Mouse (Mus musculus): Measurements from ENCODE around the gene Adcy6. TPM values are rescaled to one million over a fixed set of nuclear protein-coding genes. Genes with fewer than 3 reads are reported as not detected.
A peak's percentile ranks its signal among the peaks of the same experiment; 100 is the strongest.

Gene Adcy6
- polyA plus RNA-seq, 1 experiment from 2014 or later: 46.7 TPM

GRCm38 (mm10) chr15:98636517-98636916 lies 26.6 kb upstream of the Adcy6 start:
- Histone ChIP-seq H3K4me1 (replicated peaks) (peaks cover 41% of the 10 kb centered on the region), H3K4me3 (no peak overlapping the region), H3K36me3 (peaks cover 9% of the 10 kb centered on the region; the same call in 1 of the 2 replicates), H3K27ac (ENCODE audit: poor library complexity, severe bottlenecking) (no peak overlapping the region), H3K9ac (no peak overlapping the region), H3K4me2 (peak overlapping the region; percentile 81; the same call in 1 of the 2 replicates), H3K9me3 (replicated peaks) (no peaks in the 10 kb centered on the region), H3K27me3 (replicated peaks) (peaks cover 62% of the 10 kb centered on the region)
- no peak for ATAC-seq (ENCODE audit: insufficient number of reproducible peaks, low FRiP score)
- 51% methylated on average over 5 of the region's 5 CpGs for WGBS

- Histone ChIP-seq H3K4me3 (peak overlapping the region; percentile 76), H3K27me3 (replicated peaks) (peaks cover 74% of the 10 kb centered on the region), H3K36me3 (0 out of 2 replicates have a peak, but pooled peaks cover 2% of the 10 kb centered on the region), H3K4me1 (replicated peaks) (peaks cover 44% of the 10 kb centered on the region), H3K9me3 (replicated peaks) (no peaks in the 10 kb centered on the region), H3K9ac (peak overlapping the region; percentile 80), H3K27ac (ENCODE audit: poor library complexity, severe bottlenecking) (no peak overlapping the region), H3K4me2 (peak overlapping the region; percentile 81)
- ATAC-seq (ENCODE audit: insufficient number of reproducible peaks, low FRiP score): no peak
- 2% methylated on average over 21 of the region's 21 CpGs for WGBS
Observed at GRCm38 (mm10) chr15:98635291-98635841, 25.5 kb upstream of the Adcy6 start.

- H3K9ac ChIP-seq: peak overlapping the region; percentile 80
- no peaks in the 10 kb centered on the region for H3K36me3 ChIP-seq
- H3K27me3 ChIP-seq (replicated peaks): peaks cover 78% of the 10 kb centered on the region
- peak overlapping the region; percentile 76 for H3K4me3 ChIP-seq
- H3K9me3 ChIP-seq (replicated peaks): no peaks in the 10 kb centered on the region
- peak overlapping the region; percentile 81 for H3K4me2 ChIP-seq
- H3K4me1 ChIP-seq (replicated peaks): peaks cover 45% of the 10 kb centered on the region
- no peak overlapping the region; the same call in 1 of the 2 replicates for H3K27ac ChIP-seq (ENCODE audit: poor library complexity, severe bottlenecking)
- peak; percentile 54 for ATAC-seq (ENCODE audit: insufficient number of reproducible peaks, low FRiP score)
- 1% methylated on average over 52 of the region's 65 CpGs for WGBS
Observed at GRCm38 (mm10) chr15:98634541-98635081, 24.7 kb upstream of the Adcy6 start.

GRCm38 (mm10) chr15:98633822-98634470 lies 24.1 kb upstream of the Adcy6 start:
- peak overlapping the region; percentile 81 for H3K4me2 ChIP-seq
- peak overlapping the region; percentile 80 for H3K9ac ChIP-seq
- H3K27me3 ChIP-seq (replicated peaks): peaks cover 76% of the 10 kb centered on the region
- H3K36me3 ChIP-seq: no peaks in the 10 kb centered on the region
- no peak overlapping the region for H3K27ac ChIP-seq (ENCODE audit: poor library complexity, severe bottlenecking)
- WGBS: 2% methylated on average over 25 of the region's 25 CpGs
- H3K4me3 ChIP-seq: peak overlapping the region; percentile 76
- H3K4me1 ChIP-seq (replicated peaks): peaks cover 51% of the 10 kb centered on the region
- no peaks in the 10 kb centered on the region for H3K9me3 ChIP-seq (replicated peaks)
- no peak for ATAC-seq (ENCODE audit: insufficient number of reproducible peaks, low FRiP score)

GRCm38 (mm10) chr15:98632921-98633320 lies 23.0 kb upstream of the Adcy6 start:
- H3K27me3 ChIP-seq (replicated peaks): peaks cover 80% of the 10 kb centered on the region
- peak overlapping the region; percentile 81 for H3K4me2 ChIP-seq
- WGBS: 5% methylated on average over 4 of the region's 4 CpGs
- H3K4me3 ChIP-seq: peak overlapping the region; percentile 76
- no peak for ATAC-seq (ENCODE audit: insufficient number of reproducible peaks, low FRiP score)
- no peak overlapping the region for H3K27ac ChIP-seq (ENCODE audit: poor library complexity, severe bottlenecking)
- peaks cover 57% of the 10 kb centered on the region for H3K4me1 ChIP-seq (replicated peaks)
- H3K9ac ChIP-seq: no peak overlapping the region
- H3K9me3 ChIP-seq (replicated peaks): no peaks in the 10 kb centered on the region
- no peaks in the 10 kb centered on the region for H3K36me3 ChIP-seq

GRCm38 (mm10) chr15:98632107-98632744 lies 22.4 kb upstream of the Adcy6 start:
- peak overlapping the region; percentile 76 for H3K4me3 ChIP-seq

GRCm38 (mm10) chr15:98631493-98631892 lies 21.6 kb upstream of the Adcy6 start:
- H3K9me3 ChIP-seq (replicated peaks): no peaks in the 10 kb centered on the region
- peaks cover 58% of the 10 kb centered on the region for H3K4me1 ChIP-seq (replicated peaks)
- ATAC-seq (ENCODE audit: insufficient number of reproducible peaks, low FRiP score): 0 out of 2 replicates have a peak, but pooled peaks have one; percentile 9
- H3K27me3 ChIP-seq (replicated peaks): peaks cover 74% of the 10 kb centered on the region
- H3K4me2 ChIP-seq: peak overlapping the region; percentile 81
- 0 out of 2 replicates have a peak overlapping the region, but pooled peaks have one; percentile 55 for H3K9ac ChIP-seq
- H3K4me3 ChIP-seq: peak overlapping the region; percentile 76
- under 1% methylated on average over 18 of the region's 18 CpGs for WGBS
- H3K36me3 ChIP-seq: no peaks in the 10 kb centered on the region
- no peak overlapping the region for H3K27ac ChIP-seq (ENCODE audit: poor library complexity, severe bottlenecking)

More at GRCm38 (mm10) chr15:98632107-98632744, 22.4 kb upstream of the Adcy6 start:
- H3K27me3 ChIP-seq (replicated peaks): peaks cover 76% of the 10 kb centered on the region
- peak overlapping the region; percentile 55 for H3K9ac ChIP-seq
- no peak overlapping the region for H3K27ac ChIP-seq (ENCODE audit: poor library complexity, severe bottlenecking)
- H3K9me3 ChIP-seq (replicated peaks): no peaks in the 10 kb centered on the region
- H3K4me2 ChIP-seq: peak overlapping the region; percentile 81
- no peaks in the 10 kb centered on the region for H3K36me3 ChIP-seq
- under 1% methylated on average over 25 of the region's 25 CpGs for WGBS
- peaks cover 57% of the 10 kb centered on the region for H3K4me1 ChIP-seq (replicated peaks)
- ATAC-seq (ENCODE audit: insufficient number of reproducible peaks, low FRiP score): peak; percentile 46; the same call in 1 of the 2 replicates

- Histone ChIP-seq H3K9me3 (replicated peaks) (no peaks in the 10 kb centered on the region), H3K4me1 (replicated peaks) (peaks cover 59% of the 10 kb centered on the region), H3K27me3 (replicated peaks) (peaks cover 65% of the 10 kb centered on the region), H3K9ac (0 out of 2 replicates have a peak within 1 kb of the TSS, but pooled peaks have one; percentile 55), H3K4me3 (peak within 1 kb of the TSS; percentile 76), H3K27ac (ENCODE audit: poor library complexity, severe bottlenecking) (no peak within 1 kb of the TSS), H3K4me2 (peak within 1 kb of the TSS; percentile 81), H3K36me3 (no peaks in the 10 kb centered on the region)
- 36% methylated on average over 4 of the region's 4 CpGs for WGBS
- ATAC-seq (ENCODE audit: insufficient number of reproducible peaks, low FRiP score): no peak
Observed at GRCm38 (mm10) chr15:98630540-98630939, 20.7 kb upstream of the Adcy6 start, which contains the start of gene Cacnb3. Cacnb3 (plus strand) TSS chr15:98630840.

GRCm38 (mm10) chr15:98629464-98629863 lies 19.6 kb upstream of the Adcy6 start:
- Histone ChIP-seq H3K36me3 (no peaks in the 10 kb centered on the region), H3K9ac (no peak overlapping the region), H3K9me3 (replicated peaks) (no peaks in the 10 kb centered on the region), H3K4me1 (replicated peaks) (peaks cover 53% of the 10 kb centered on the region), H3K4me3 (no peak overlapping the region), H3K4me2 (peak overlapping the region; percentile 64), H3K27me3 (replicated peaks) (peaks cover 61% of the 10 kb centered on the region), H3K27ac (ENCODE audit: poor library complexity, severe bottlenecking) (no peak overlapping the region)
- ATAC-seq (ENCODE audit: insufficient number of reproducible peaks, low FRiP score): no peak
- WGBS: 31% methylated on average over 6 of the region's 6 CpGs

- H3K9me3 ChIP-seq (replicated peaks): 0 out of 2 replicates have a peak, but pooled peaks cover 3% of the 10 kb centered on the region
- peak overlapping the region; percentile 50; the same call in 1 of the 2 replicates for H3K9ac ChIP-seq
- 0 out of 2 replicates have a peak overlapping the region, but pooled peaks have one; percentile 9 for H3K27ac ChIP-seq (ENCODE audit: poor library complexity, severe bottlenecking)
- ATAC-seq (ENCODE audit: insufficient number of reproducible peaks, low FRiP score): no peak
- H3K4me3 ChIP-seq: peak overlapping the region; percentile 18
- peak overlapping the region; percentile 64 for H3K4me2 ChIP-seq
- no peaks in the 10 kb centered on the region for H3K36me3 ChIP-seq
- WGBS: 12% methylated on average over 20 of the region's 20 CpGs
- peaks cover 53% of the 10 kb centered on the region for H3K27me3 ChIP-seq (replicated peaks)
- peaks cover 46% of the 10 kb centered on the region for H3K4me1 ChIP-seq (replicated peaks)
Observed at GRCm38 (mm10) chr15:98628589-98629254, 18.8 kb upstream of the Adcy6 start.

Data from heart, embryonic 12.5 days (tissue).